Mouse (Mus musculus): ENCODE data around the gene Ptprg. TPM values are rescaled to one million over a fixed set of nuclear protein-coding genes. Genes with fewer than 3 reads are reported as not detected.

Ptprg gene
- polyA plus RNA-seq, 1 experiment from 2014 or later, result 48.1 TPM

- Histone ChIP-seq H3K9ac (no peak overlapping the region), H3K9me3 (no peaks in the 10 kb centered on the region), H3K4me3 (no peak overlapping the region), H3K27ac (replicated peaks) (no peak overlapping the region), H3K36me3 (no peaks in the 10 kb centered on the region), H3K27me3 (no peaks in the 10 kb centered on the region), H3K4me2 (no peak overlapping the region), H3K4me1 (replicated peaks) (peaks cover 11% of the 10 kb centered on the region)
- ATAC-seq (ENCODE audit: low FRiP score, low read depth), result no peak
These were observed 302.2 kb downstream of the Ptprg start for GRCm38 (mm10) chr14:11855499-11855898.

- Histone ChIP-seq H3K36me3 (no peaks in the 10 kb centered on the region), H3K27me3 (no peaks in the 10 kb centered on the region), H3K9ac (no peak overlapping the region), H3K9me3 (no peaks in the 10 kb centered on the region), H3K4me3 (no peak overlapping the region), H3K4me2 (no peak overlapping the region), H3K27ac (replicated peaks) (no peak overlapping the region), H3K4me1 (replicated peaks) (peaks cover 11% of the 10 kb centered on the region)
- 69% methylated on average over 3 of the region's 3 CpGs for WGBS
- no peak for ATAC-seq (ENCODE audit: low FRiP score, low read depth)
These were observed 304.7 kb downstream of the Ptprg start for GRCm38 (mm10) chr14:11857928-11858481.

- Histone ChIP-seq H3K27ac (replicated peaks) (no peak overlapping the region), H3K9ac (no peak overlapping the region), H3K27me3 (no peaks in the 10 kb centered on the region), H3K36me3 (no peaks in the 10 kb centered on the region), H3K4me1 (replicated peaks) (peaks cover under 1% of the 10 kb centered on the region; the same call in 1 of the 2 replicates), H3K9me3 (no peaks in the 10 kb centered on the region), H3K4me3 (no peak overlapping the region), H3K4me2 (no peak overlapping the region)
- WGBS, result 84% methylated on average over 3 of the region's 3 CpGs
- no peak for ATAC-seq (ENCODE audit: low FRiP score, low read depth)
These were observed 310.0 kb downstream of the Ptprg start for GRCm38 (mm10) chr14:11863286-11863685.

GRCm38 (mm10) chr14:11864840-11865239 lies 311.5 kb downstream of the Ptprg start:
- 48% methylated on average over 3 of the region's 3 CpGs for WGBS
- Histone ChIP-seq H3K4me1 (replicated peaks) (no peaks in the 10 kb centered on the region), H3K27me3 (no peaks in the 10 kb centered on the region), H3K4me3 (no peak overlapping the region), H3K9ac (no peak overlapping the region), H3K9me3 (no peaks in the 10 kb centered on the region), H3K4me2 (no peak overlapping the region), H3K27ac (replicated peaks) (no peak overlapping the region), H3K36me3 (no peaks in the 10 kb centered on the region)
- ATAC-seq (ENCODE audit: low FRiP score, low read depth), result no peak

- ATAC-seq (ENCODE audit: low FRiP score, low read depth), result no peak
- 33% methylated on average over 5 of the region's 5 CpGs for whole genome bisulfite sequencing
- Histone ChIP-seq H3K36me3 (no peaks in the 10 kb centered on the region), H3K27ac (replicated peaks) (no peak overlapping the region), H3K4me2 (no peak overlapping the region), H3K9me3 (no peaks in the 10 kb centered on the region), H3K4me1 (replicated peaks) (0 out of 2 replicates have a peak, but pooled peaks cover 4% of the 10 kb centered on the region), H3K4me3 (no peak overlapping the region), H3K27me3 (no peaks in the 10 kb centered on the region), H3K9ac (no peak overlapping the region)
These were observed 312.0 kb downstream of the Ptprg start for GRCm38 (mm10) chr14:11865332-11865731.

- H3K9ac ChIP-seq, result no peak overlapping the region
- no peak for ATAC-seq (ENCODE audit: low FRiP score, low read depth)
- no peak overlapping the region for H3K4me3 ChIP-seq
- no peaks in the 10 kb centered on the region for H3K36me3 ChIP-seq
- no peak overlapping the region for H3K27ac ChIP-seq (replicated peaks)
- H3K9me3 ChIP-seq, result no peaks in the 10 kb centered on the region
- 87% methylated on average over 6 of the region's 6 CpGs for WGBS
- 0 out of 2 replicates have a peak, but pooled peaks cover 4% of the 10 kb centered on the region for H3K4me1 ChIP-seq (replicated peaks)
- H3K4me2 ChIP-seq, result no peak overlapping the region
- H3K27me3 ChIP-seq, result no peaks in the 10 kb centered on the region
These were observed 312.5 kb downstream of the Ptprg start for GRCm38 (mm10) chr14:11865872-11866271.

GRCm38 (mm10) chr14:11866416-11866815 lies 313.1 kb downstream of the Ptprg start:
- Histone ChIP-seq H3K4me1 (replicated peaks) (0 out of 2 replicates have a peak, but pooled peaks cover 4% of the 10 kb centered on the region), H3K36me3 (no peaks in the 10 kb centered on the region), H3K27ac (replicated peaks) (no peak overlapping the region), H3K9me3 (no peaks in the 10 kb centered on the region), H3K4me2 (no peak overlapping the region), H3K4me3 (no peak overlapping the region), H3K9ac (no peak overlapping the region), H3K27me3 (no peaks in the 10 kb centered on the region)
- no peak for ATAC-seq (ENCODE audit: low FRiP score, low read depth)
- WGBS, result 88% methylated on average over 7 of the region's 7 CpGs

- peaks cover 15% of the 10 kb centered on the region; the same call in 1 of the 2 replicates for H3K4me1 ChIP-seq (replicated peaks)
- 81% methylated on average over 6 of the region's 6 CpGs for WGBS
- no peak overlapping the region for H3K9ac ChIP-seq
- no peak overlapping the region for H3K27ac ChIP-seq (replicated peaks)
- H3K36me3 ChIP-seq, result no peaks in the 10 kb centered on the region
- H3K4me3 ChIP-seq, result no peak overlapping the region
- H3K4me2 ChIP-seq, result no peak overlapping the region
- no peaks in the 10 kb centered on the region for H3K27me3 ChIP-seq
- ATAC-seq (ENCODE audit: low FRiP score, low read depth), result no peak
- H3K9me3 ChIP-seq, result no peaks in the 10 kb centered on the region
These were observed 315.3 kb downstream of the Ptprg start for GRCm38 (mm10) chr14:11868636-11869035.

GRCm38 (mm10) chr14:11871752-11872344 lies 318.5 kb downstream of the Ptprg start:
- no peak for ATAC-seq (ENCODE audit: low FRiP score, low read depth)
- 49% methylated on average over 8 of the region's 8 CpGs for WGBS
- Histone ChIP-seq H3K9ac (no peak overlapping the region), H3K4me3 (no peak overlapping the region), H3K4me2 (no peak overlapping the region), H3K4me1 (replicated peaks) (peaks cover 34% of the 10 kb centered on the region), H3K36me3 (no peaks in the 10 kb centered on the region), H3K27me3 (no peaks in the 10 kb centered on the region), H3K27ac (replicated peaks) (no peak overlapping the region), H3K9me3 (no peaks in the 10 kb centered on the region)

GRCm38 (mm10) chr14:11874266-11874665 lies 320.9 kb downstream of the Ptprg start:
- WGBS, result 91% methylated on average over 6 of the region's 6 CpGs

GRCm38 (mm10) chr14:11874960-11875889 lies 321.9 kb downstream of the Ptprg start:
- Histone ChIP-seq H3K9ac (no peak overlapping the region), H3K4me2 (no peak overlapping the region), H3K9me3 (no peaks in the 10 kb centered on the region), H3K36me3 (no peaks in the 10 kb centered on the region), H3K27me3 (no peaks in the 10 kb centered on the region), H3K4me1 (replicated peaks) (peaks cover 49% of the 10 kb centered on the region), H3K4me3 (no peak overlapping the region), H3K27ac (replicated peaks) (peak overlapping the region; percentile 61)
- 47% methylated on average over 11 of the region's 11 CpGs for WGBS
- ATAC-seq (ENCODE audit: low FRiP score, low read depth), result peak; percentile 81

More at GRCm38 (mm10) chr14:11874266-11874665, 320.9 kb downstream of the Ptprg start:
- H3K9me3 ChIP-seq, result no peaks in the 10 kb centered on the region
- H3K36me3 ChIP-seq, result no peaks in the 10 kb centered on the region
- H3K27ac ChIP-seq (replicated peaks), result no peak overlapping the region
- ATAC-seq (ENCODE audit: low FRiP score, low read depth), result no peak
- no peak overlapping the region for H3K9ac ChIP-seq
- H3K4me2 ChIP-seq, result no peak overlapping the region
- no peaks in the 10 kb centered on the region for H3K27me3 ChIP-seq
- peaks cover 44% of the 10 kb centered on the region for H3K4me1 ChIP-seq (replicated peaks)
- no peak overlapping the region for H3K4me3 ChIP-seq

GRCm38 (mm10) chr14:11881082-11881481 lies 327.8 kb downstream of the Ptprg start:
- H3K4me3 ChIP-seq, result no peak overlapping the region
- ATAC-seq (ENCODE audit: low FRiP score, low read depth), result no peak
- H3K4me2 ChIP-seq, result no peak overlapping the region
- no peaks in the 10 kb centered on the region for H3K27me3 ChIP-seq
- 85% methylated on average over 3 of the region's 3 CpGs for WGBS
- peaks cover 38% of the 10 kb centered on the region for H3K4me1 ChIP-seq (replicated peaks)
- no peaks in the 10 kb centered on the region for H3K36me3 ChIP-seq
- no peak overlapping the region for H3K9ac ChIP-seq
- H3K27ac ChIP-seq (replicated peaks), result no peak overlapping the region
- no peaks in the 10 kb centered on the region for H3K9me3 ChIP-seq
